Mouse (Mus musculus) adrenal gland, postnatal 10 days (tissue): Measurements from ENCODE around the gene Ckm. TPM values are rescaled to one million over a fixed set of nuclear protein-coding genes. Genes with fewer than 3 reads are reported as not detected.

Source experiments
- DNase-seq: peaks from one replicate; pipeline ENCODE4 v3.0.0; 2021; ENCODE audit warnings: mixed read lengths
- total RNA-seq, 2 experiments: library from RNA; stranded (reverse); gene quantifications; 2 replicates each; pipeline ENCODE4 v1.2.3; 2021

Gene Ckm
- total RNA-seq, 2 experiments from 2014 or later, result 346 to 973 TPM

DNA sequence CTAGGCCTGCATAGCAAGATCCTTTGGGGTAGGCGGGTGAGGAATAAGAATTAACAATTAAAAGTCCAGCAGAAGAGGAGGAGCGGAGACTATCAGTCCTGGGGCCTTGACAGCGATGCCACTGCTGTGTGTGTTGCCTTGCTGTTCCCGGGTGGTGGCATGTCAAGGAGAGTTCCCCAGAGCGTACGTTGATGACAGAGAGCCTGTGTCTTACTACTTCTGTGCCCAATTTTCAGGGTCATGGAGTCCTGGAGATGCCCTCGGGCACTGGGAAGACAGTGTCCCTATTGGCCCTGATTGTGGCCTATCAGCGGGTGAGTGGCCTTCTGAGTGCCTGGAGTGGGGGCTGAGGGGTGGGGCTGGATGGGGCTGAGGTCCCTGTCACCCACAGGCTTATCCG, 20.9 kb upstream of the Ckm start:
- DNase-seq, result peak; percentile 29

DNA sequence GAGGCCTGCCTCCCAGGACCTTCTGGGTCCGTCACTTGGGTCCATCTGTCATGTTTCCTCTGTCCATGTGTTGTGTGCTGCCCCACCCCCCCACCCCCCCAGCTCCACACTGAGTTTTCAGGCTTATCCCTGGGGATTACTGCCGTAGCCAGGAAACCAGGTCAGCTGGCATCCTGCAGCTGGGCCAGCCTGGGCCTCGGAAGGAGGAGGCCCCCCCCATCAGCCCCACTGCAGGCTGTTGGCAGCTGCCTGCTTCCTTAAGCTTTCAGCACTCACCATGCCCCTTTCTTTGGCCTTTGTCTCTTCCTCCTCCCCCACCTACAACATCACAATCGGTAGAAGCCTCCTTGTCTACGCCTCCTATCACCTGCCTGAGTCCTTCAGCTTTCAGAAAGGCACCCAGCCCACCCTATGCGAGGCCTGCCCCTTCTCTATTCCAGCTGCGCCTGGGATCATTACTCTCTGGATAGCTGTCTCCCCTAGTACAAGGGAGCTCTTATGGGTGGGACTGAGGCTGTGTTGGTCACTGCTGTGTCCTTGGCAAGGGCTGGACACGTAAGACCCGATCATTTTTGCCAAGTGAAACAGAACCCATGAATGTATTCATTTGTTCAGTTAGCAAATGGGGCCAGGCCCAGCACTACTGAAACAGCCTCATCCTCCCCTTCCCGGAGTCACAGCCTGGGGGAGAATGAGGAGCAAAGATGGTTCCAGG, 15.7 kb upstream of the Ckm start:
- DNase-seq, result no peak

DNA sequence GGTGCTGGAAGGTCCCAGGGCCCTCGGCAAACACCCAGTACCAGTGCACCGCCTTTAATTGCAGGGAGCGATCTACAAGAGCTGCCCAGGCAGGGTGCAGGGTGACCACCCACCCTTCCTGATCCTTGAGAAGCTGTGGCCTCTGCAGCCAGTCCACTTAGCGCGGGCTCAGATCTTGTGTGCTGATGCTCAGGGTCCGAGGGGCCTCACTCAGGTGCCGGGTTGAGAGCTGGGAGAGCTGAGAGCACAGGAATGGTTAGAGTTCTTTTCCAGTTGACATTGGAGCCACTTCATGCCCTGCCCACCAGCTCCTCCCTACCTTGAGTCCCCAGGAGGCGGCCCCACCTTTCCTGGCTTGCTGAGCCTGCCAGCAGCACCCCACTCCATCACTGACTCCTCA, 10.1 kb upstream of the Ckm start:
- DNase-seq, result no peak

DNA sequence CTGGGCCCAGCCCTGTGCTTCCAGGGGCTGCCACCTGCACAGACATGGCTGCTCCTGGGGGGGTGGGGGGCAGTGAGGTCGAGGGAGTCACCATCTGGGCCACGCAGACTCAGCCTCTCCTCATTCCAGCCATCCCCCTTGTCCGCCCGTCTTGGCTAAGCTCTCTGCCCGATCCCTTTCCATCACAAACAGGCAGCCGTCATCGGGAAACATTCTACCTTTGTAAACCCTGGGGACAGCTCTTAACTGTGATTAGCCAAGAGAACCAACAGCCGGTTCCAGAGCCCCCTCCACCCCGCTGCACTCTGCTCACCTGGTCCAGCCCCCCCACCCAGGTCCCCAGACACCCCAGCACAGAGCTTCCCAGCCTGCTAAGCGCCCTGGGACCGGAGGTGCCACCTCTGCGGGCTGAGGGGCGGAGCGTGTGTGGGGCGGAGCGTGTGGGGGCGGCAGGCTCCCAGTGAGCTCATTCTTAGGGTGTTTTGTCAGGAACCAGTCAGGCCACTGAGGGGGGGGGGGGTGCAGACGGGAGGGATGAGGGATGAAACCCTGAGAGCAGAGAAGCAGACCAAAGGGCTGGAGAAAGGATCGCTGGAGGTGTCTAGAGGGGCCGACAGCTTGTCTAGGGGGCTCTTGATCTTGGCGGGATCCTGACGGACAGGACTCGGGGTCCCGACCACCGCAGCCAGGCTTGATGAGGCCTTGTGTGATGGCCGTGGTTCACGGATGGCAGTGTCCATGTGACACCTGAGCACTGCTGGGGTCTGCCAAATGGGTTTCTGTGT, 4.9 kb upstream of the Ckm start:
- peak; percentile 60 for DNase-seq

DNA sequence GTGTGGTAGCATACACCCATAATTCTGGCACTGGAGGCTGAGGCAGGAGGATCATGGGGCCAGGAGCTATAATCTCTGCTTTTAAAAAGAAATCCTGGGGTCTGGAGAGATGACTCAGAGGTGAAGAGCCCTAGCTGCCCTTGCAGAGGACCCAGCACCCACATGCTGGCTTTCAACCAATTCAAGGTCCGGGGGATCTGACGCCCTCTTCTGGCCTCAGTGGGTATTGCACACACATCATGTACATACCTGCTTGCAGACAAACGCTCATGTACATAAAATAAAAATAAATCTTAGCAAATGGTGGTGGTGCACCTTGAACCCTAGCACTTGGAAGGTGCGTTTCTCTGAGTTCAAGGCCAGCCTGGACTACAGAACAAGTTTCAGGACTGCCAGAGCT, 3.6 kb upstream of the Ckm start:
- no peak for DNase-seq

DNA sequence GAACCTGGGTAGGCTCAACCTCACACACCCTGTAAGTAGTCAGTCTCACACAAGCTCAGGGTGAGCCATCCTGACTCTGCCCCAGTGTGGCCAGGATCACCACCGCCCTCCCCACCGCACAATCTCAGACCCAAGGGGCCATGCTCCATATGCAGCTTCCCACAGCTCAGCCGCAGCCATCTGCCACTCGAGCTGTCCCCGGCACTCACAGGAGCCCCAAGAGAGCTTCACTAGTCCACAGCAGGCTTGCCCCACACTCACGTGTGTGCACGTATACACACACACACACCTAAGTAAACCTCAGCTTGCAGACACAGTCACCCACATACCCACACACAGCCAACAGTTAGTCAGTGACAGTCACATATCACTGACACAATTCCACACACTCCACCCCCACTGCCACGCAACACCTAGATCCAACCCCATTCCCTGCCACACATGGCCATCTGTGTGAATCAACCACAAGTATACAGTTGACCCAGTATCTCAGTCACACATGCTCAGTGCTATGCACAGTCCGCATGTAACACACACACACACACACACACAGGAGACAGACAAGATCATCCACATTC, 2.0 kb upstream of the Ckm start:
- DNase-seq, result no peak

DNA sequence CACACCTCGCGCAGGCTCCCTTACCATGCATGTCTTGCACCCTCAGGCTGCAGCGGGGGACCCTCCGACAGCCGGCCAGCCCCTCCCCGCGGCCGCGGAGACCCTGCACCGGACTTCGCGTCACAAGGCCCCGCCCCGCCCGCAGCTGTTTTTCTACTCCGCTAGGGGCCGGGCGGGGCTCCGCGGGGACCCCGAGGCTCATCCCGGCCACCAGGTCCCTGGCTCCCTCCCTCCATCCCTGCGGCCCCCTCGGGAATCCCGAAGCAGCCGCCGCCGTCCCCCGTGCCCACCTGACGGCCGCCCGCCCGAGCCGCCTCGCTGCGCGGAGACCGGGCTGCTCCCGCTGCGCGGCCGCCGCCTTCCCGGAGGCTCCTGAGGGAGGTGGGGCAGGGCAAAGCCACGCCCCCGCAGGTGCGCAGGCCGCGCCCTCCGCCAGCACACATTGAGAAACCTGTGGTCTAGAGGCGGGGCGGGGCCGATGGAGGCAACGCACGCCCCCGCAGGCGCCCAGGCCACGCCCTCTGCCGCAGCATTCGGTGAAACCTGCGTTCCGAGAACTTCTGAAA, 762 bp upstream of the Ckm start, which contains the start of gene Klc3:
Gene Klc3 (minus strand): TSS at position 374 of the 566 bp plus-strand sequence.
- peak; percentile 51 for DNase-seq

DNA sequence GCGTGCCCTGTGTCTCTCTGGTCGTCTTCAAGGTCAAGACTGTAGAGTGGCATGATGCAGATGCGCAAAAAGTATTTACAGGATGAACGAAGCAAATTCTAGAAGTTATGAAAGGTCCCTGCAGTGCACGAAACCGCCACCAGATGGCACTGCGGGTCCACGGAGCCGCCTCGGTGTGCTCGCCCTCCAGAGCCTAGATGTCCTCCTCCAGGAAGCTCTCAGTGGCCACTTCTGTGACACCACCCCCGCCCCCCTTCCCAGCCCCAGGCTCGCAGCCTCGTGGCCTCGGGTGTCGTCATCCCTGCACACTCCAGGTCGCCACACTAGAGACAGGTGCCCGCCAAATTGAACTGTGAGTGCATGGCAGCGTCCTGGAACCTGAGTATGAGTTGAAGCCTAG, 841 bp downstream of the Ckm start:
- DNase-seq, result peak; percentile 93

DNA sequence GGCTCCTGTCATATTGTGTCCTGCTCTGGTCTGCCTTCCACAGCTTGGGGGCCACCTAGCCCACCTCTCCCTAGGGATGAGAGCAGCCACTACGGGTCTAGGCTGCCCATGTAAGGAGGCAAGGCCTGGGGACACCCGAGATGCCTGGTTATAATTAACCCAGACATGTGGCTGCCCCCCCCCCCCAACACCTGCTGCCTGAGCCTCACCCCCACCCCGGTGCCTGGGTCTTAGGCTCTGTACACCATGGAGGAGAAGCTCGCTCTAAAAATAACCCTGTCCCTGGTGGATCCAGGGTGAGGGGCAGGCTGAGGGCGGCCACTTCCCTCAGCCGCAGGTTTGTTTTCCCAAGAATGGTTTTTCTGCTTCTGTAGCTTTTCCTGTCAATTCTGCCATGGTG, 5.2 kb downstream of the Ckm start:
- no peak for DNase-seq

DNA sequence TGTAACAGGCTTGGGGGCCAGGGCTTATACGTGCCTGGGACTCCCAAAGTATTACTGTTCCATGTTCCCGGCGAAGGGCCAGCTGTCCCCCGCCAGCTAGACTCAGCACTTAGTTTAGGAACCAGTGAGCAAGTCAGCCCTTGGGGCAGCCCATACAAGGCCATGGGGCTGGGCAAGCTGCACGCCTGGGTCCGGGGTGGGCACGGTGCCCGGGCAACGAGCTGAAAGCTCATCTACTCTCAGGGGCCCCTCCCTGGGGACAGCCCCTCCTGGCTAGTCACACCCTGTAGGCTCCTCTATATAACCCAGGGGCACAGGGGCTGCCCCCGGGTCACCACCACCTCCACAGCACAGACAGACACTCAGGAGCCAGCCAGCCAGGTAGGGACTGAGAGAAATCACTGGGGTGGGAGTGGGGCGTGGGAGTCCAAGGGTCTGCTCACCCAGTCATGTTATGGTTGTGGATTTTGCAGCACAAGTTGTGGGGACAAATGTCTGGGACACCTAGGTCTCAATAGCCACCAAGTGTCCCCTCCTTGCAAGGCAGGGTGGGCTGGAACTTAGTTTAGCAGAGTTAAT, 6.3 kb downstream of the Ckm start:
- DNase-seq, result peak; percentile 82

DNA sequence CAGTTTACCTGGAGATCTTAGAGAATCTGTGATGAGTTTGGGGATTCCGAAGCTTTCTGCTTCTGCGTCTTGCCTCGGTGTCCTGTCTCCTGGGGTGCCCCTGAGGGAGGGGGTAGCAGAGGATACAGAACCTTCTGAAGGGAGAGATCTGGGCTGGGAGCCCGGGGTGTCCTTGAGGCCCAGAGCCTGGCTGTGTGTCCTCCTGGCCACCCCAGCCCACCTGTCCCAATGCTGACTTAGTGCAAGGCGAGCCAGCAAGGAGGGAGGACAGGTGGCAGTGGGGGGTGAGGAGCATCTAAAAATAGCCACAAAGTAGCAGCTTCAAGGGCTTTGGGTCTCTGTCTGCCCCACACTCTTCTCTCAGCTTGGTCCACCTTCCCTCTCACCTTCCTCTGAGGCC, 7.2 kb downstream of the Ckm start:
- DNase-seq, result no peak

DNA sequence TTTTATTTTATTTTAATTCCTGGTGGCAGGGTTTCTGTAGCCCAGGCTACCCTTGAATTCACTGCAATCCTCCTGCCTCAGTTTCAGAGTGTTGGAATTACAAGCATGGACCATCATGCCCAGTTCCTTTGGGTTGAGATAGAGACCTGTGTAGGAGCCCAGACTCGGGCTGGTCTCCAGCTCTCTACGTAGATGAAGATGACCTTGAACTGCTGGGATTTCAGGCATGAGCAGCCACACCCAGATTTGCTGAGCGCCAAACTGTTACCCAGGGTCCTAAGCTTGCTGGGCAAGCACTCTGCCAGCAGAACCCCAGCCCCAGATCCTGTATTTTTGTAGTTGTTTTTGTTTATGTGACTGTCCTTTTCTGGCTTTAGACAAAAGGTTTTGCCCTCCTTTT, 8.9 kb downstream of the Ckm start:
- DNase-seq, result no peak

DNA sequence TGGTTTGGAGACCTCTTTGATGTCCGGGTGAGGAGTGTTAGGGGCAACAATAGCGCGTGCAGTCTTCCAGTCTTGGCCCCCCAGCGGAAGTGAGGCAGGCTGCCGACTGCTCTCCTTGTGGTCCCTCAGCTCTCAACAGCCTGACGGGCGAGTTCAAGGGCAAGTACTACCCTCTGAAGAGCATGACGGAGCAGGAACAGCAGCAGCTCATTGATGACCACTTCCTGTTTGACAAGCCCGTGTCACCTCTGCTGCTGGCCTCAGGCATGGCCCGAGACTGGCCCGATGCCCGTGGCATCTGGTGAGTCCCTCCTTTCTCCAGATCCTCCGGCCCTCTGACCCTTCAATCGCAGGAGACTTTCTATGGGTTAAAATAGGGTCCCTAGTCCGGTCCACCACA, 12.0 kb downstream of the Ckm start:
- DNase-seq, result no peak

DNA sequence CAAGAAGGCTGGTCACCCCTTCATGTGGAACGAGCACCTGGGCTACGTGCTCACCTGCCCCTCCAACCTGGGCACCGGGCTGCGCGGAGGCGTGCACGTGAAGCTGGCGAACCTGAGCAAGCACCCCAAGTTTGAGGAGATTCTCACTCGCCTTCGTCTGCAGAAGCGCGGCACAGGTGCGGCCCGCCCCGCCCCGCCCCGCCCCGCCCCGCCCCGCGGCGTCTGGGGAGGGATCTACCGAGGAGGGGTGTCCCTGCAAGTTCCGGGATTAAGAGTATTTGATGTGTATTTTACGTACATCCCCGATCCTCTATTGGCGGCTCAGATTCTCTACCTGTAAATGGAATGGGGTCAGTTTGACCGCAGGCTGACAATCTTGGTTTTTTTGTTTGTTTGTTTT, 15.5 kb downstream of the Ckm start:
- no peak for DNase-seq

DNA sequence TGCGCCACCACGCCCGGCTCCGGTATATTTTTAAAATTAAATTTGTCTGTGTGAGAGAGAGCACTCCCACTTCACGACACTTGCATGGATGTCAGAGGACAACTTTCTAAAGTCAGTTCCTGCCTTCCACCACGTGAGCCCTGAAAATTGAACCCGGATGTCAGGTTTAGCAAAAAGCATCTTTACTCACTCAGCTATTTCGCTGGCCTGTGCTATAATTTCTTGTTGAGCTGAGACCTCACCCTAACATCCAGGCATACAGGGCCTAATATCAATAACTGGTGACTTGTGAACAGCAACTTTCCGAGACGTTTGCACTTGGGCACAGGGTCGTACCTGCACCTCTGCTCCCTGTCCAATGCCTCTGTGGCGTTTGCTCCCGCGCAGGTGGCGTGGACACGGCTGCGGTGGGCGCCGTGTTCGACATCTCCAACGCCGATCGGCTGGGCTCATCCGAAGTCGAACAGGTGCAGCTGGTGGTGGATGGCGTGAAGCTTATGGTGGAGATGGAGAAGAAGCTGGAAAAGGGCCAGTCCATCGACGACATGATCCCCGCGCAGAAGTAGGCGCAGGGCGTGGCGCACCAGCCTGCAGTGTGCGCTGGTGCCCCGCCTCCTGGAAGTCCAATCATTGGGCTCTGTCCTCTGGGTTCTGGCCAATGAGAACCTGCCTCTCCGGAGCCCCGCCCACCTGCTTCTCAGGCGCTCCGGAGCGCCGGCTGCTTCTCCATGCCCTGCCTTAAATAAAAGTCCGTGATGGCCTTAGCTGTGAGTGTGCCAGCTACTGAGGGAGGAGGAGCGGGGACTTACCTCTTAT, 16.5 kb downstream of the Ckm start:
- DNase-seq, result peak; percentile 93

DNA sequence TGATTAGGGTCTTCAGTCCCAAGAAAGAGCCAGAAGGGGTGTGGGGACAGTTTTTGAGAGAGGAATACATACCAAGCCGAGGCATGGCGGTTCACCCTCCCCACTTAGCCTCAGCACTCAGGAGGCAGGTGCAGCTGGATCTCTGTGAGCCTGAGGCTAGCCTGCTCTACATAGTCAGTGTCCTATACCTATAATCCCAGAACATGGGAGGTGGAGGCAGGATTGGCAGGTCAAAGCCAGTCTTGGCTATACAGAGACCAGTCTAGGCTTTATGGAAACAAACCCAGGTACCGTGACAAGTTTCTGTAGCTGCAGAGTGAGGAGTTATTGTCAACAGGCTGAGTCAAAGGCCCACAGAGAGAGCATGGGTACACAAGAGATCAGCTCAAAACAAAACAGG, 18.5 kb downstream of the Ckm start:
- no peak for DNase-seq

DNA sequence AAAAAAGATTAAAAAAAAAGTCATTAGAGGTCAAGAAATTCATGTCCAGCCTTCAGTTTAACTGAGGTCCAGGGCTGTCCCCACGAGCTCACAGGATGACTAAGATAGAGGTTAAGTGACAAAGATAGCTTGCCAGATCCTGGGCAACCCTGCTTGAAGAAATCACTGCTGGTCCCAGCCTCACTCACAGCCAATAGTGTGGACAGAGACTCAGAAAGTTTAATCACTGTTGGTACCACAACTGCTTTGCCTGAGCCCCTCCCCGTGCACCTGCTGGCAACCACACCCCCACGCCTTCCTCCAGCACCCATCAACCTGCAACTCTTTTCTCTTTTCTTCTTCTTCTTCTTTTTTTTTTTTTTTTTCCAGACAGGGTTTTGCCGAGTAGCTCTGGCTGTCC, 19.5 kb downstream of the Ckm start:
- no peak for DNase-seq

DNA sequence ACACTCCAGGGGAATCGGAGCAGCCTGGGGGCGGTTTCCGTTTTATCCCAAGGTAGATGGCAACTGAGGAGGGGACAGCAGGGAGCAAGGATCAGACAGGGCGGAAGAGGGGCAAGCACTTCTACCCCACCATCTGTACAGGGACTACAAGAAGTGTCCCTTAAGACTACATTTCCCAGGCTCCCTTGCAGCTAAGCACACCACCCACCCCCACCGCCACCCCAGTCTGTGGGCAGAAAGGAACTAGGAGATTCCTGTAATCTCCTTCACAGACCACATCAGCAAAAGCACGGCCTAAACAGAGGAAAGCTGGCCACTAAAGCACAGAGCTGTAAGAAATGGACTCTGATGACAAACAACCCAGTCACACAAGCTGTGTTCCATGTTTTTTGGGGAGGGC, 21.8 kb downstream of the Ckm start:
- DNase-seq, result no peak

DNA sequence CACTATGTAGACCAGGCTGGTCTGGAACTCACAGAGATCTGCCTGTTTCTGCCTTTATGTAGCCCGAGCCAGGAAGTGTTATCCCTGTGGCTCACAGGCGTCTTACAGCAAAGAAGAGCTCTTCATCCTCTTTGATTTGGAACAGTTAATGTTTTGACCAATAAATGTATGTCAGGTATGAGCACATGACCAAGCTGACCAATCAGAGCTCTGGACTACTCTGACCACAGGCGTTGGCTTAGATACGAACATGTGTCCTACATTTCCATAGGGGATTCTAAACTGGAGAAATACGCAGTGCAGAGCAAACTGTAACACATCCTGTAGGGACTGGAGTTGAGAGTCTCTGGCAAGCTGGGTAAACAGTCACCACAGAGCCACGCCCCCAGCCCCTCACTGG, 22.3 kb downstream of the Ckm start:
- DNase-seq, result no peak

DNA sequence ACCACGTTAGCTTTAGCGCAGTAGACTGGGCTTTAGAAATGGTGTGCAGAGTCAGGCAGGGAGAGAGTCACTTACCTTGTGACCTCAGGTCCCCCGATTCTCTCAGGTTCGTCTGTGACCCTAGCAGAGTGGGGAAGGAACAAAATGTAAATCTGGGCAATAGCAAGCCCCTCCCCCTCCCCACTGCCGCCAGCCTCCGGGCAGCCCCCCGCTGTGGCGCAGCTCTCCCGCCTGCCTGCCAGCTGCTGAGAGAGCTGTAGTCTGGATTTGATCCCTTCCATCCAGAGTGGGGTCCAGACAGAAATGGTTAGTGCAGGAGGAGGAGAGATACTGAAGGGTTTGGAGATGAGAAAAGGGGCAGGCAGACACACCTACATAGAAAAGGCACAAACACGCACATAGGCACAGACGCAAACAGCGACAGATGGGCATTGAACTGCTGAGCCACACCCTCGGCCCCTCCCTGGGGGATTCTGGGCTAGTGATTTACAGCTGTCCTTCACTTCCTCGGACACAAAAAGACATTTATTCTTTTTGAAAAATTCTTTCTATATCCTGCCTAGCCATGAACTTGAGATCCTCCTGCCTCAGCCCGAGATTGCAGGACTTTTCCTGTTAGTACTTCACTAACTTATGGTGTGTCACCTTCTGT, 23.5 kb downstream of the Ckm start:
- DNase-seq, result no peak

DNA sequence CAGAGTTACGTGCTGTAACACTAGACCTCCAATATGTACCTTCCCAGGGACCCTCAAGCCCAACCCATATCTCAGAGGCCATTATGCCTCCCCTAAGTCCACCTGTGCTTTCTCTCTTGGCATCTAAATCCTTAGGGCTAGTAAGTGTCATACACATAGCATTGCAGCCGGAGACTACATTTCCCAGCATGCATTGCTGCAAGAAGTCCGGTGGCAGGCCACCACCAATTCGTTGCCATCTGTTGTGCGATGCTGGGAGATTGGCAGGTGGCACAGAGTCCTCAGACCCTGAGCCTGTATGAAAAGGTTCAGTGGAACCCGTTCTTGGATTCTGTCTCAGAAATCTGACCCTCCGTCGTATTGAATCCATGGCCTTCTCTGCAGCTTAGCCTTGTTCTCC, 25.1 kb downstream of the Ckm start:
- DNase-seq, result no peak
